Mouse (Mus musculus) brain, embryonic 18.5 days (tissue): ENCODE results near the gene Tnrc6a.

Source experiments
- DNase-seq: peaks from one replicate; pipeline ENCODE4 v3.0.0-alpha.2; 2012; ENCODE audit warnings: low read depth, low spot score

Gene Tnrc6a

DNA sequence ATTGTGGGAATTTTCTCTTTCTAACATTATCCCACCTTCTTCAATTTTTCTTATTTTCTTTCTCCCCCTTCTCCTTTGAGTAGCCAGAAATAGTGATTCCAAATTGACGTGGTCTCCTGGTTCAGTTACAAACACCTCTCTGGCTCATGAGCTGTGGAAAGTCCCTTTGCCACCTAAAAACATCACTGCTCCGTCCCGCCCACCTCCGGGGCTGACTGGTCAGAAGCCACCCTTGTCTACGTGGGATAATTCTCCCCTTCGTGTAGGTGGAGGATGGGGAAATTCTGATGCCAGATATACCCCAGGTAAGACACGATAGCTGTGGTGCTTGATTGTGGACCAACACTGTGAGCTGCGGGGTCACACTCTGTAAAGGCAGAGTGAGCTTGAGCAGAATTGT lies 66.1 kb downstream of the Tnrc6a start:
- no peak for DNase-seq

DNA sequence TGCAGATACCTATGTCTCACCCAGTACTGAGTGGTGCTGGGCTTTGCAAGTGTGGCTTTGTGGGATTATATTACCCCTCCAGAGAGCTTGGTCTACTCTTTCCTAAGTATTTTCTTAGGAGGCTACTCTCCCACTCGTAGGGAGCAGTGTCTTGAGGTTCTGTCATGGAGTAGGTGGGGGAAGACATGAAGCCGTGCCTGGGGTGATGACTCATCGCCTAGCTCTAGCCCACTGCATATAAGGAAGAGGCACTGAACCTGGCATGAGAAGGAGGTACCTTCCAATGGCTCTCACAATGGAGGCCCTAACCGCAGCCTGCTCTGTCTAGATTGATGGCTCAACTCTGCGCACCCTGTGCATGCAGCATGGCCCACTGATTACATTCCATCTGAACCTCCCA lies 68.0 kb downstream of the Tnrc6a start:
- no peak for DNase-seq

DNA sequence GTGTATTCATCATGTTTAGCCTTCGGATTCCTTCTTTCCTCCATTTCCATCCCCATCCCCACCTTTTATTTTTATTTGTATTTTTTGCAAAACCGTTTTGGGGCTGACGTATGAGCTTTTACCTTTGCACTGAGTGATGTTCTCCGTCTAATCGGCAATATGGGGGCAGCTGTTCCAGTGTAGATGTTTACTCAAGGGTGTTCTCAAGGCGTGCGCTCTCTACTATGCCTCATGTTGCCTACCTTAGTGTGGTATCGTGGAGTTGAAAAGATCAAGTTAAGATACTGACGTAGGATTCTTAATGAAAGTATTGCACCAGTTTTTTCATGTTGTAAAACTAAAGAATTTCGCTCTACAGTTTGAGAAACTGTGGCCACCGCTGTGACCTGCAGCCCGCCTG lies 69.5 kb downstream of the Tnrc6a start:
- no peak for DNase-seq

DNA sequence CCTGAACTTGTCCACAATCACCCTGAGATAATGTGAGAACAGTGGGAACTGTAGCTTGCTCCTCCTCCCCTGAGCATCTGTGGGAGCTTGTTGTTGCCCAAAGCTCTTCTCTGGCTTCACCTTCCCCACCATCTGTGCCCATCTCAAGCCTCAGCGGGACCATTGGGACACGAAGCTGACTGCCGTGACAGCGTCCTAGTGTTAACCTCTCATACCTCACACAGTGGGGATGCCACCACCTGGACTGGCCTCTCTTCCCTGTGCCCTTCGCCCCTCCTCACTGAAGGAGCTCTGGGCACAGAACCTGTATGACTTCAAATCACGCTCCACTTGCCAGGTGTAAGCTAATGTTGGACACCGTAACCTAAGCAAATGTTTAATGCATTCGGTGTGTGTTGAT lies 71.0 kb downstream of the Tnrc6a start:
- no peak for DNase-seq

DNA sequence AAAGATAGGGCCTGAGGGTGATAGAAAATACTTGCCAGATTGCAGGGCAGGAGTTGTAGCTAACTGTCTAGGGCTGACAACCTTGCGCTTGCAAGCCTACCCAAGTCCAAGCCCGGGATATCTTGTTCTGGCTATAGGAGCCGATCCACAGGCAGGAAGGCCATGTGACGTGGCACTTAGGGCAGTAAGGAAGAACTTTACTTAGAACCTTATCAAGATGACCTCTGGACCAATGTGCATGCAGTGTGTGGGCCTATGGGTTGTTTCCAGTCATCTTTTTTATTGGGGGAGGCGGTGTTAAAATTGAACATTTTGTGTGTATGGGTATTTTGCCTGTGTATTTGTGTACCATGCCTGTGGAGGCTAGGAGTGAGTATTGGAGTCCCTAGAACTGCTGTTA lies 72.7 kb downstream of the Tnrc6a start:
- DNase-seq = no peak

DNA sequence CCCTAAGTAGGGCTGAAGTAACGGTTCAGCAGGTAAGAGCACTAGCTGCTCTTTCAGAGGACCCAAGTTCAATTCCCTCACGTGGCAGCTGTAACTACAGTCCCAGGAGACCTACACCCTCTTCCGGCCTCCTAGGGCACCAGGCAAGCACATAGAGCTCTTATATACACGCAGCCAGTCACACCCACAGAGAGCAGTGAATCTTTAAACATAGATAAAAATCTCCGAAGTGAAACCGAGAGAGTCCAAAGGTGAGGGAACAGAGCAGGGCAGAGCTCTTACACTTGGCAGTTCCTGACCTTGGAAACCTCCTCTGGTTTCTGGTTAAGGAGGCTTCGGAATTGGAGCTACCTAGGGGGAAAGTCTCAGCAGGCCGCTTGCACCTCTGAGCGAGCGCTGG lies 75.0 kb downstream of the Tnrc6a start:
- DNase-seq = no peak

DNA sequence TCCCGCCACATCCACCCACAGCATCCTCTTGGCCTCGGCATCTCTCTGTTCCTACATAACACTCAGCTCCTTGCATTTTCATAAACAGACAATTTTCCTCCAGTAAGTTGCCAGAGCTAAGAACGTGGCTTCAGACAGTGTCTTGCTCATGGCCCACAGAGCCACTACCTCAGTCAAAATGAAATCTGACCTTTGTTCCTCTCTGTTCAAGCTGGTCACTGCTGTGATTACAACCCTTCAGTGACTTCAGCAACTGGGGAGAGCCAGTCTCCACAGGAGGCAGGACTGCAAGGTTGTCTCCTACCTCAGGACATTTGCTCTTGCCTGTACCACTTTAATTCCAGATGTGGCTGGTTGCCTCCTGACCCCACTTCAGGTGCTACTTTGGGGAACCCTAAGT lies 75.5 kb downstream of the Tnrc6a start:
- no peak for DNase-seq

DNA sequence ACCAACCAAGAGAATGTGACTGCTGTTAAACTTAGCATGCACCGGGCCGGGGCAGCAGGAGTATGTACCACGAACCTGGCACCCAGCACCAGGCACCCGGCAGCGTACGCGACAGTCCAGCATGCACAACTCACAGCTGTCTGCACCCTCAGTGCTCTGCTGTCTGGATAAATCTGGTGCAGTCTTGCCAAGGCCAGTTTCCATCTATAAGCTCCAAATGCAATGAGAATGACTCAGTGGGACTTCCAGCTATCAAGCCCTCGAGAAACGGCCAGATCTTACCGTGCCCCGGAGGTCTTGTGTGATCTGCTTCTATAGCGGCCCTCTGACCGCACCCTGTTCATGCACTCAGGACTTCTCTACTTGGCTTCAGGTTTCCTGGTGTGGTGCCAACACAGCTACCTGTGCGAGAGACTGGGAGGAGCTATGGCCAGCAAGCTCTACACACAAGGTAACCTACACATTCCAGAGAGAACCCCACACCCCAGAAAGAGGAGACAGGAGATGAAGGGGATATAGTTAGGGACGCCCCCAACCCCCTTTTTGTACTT lies 76.0 kb downstream of the Tnrc6a start:
- DNase-seq = no peak

DNA sequence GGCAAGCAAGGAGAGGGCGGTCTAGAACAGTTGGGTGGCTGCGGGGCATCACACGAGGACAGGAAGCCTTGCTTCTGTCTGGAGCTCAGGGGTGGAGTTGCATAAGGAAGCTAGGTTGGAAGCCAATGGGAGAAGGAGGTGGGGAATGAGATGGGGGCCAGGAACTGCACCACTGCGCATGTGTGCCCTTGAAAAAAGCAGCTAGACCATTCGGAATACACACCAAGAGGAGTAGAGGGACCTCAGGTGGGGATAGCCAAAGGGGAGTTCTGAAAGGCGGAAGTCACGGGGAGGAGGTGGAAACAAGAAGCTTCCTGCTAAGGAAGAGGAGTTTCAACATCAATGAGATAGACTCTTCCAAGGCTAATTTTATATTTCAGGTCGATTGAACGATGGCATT lies 77.0 kb downstream of the Tnrc6a start:
- no peak for DNase-seq

DNA sequence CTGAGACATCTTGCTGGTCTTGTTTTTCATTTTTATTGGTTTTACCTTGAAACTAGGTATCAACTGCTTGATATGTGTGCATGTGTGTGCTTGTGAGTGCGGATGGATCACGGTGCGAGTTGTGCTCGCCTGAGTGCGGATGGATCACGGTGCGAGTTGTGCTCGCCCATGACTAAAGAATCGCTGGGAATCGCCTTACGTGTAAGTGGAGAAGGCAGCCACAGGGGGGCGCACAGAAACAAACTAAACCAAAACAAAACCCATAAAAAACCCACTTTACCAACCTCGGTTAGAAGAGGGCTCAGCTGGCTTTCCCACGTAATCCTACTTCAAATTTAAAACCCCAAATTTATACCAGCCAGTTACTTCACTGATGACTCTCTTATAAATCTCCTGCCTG lies 81.6 kb downstream of the Tnrc6a start:
- DNase-seq = no peak

DNA sequence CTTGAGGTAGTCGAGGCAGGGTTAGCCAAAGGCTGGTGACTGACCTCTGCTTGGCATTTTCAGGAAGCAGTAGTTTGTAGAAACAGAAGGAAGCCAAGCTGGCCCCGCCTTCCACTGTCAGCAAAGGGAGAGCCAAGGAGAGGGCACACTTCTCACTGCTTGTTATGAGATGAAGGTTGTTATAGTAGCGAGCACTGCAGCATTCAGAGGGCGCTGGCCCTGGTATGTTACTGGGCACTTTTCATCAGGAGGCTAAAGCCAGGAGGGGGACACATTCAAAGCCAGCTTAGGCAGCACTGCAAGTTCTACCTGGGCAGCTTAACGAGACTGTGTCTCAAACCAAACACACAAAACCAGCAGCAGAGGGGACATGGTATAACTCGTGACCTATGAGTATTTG lies 83.9 kb downstream of the Tnrc6a start:
- DNase-seq = no peak

DNA sequence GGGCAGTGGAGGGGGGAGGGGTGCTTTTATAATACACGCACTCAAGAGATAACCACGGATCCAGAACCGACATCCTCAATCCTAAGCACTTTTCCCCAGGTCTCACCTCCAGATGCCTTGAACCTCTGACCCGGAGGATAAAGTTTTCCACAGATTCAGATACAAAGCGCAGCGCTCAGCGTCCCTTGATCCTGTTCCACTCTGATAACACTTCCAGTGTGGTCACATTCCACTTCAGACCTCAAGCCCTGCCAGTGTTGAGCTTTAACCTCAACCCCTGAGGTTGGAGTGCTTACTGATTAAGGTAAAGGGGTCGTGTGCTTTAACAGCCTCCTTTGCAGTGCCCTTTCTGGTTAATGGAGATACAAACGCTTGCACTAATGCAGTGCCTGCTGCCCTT lies 86.2 kb downstream of the Tnrc6a start:
- DNase-seq = no peak

DNA sequence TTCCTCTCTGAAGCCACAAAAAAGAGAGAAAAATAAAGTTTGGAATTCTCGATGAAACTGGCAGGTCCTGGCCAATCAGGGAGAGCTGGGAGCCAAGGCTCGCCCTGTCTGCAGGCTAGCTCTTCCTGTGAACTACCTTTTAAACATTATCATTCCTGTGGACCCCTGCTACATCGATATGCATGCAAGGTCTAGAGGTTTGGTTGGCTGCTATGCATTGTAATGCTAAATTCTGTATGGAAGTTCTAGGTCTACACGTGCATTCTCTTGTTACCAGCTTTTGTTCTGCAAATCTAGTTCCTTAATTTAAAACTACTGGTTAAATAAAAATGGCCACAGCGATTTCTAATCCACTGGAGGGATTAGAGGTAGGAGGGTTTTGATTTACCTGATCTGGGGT lies 87.8 kb downstream of the Tnrc6a start:
- DNase-seq = no peak

DNA sequence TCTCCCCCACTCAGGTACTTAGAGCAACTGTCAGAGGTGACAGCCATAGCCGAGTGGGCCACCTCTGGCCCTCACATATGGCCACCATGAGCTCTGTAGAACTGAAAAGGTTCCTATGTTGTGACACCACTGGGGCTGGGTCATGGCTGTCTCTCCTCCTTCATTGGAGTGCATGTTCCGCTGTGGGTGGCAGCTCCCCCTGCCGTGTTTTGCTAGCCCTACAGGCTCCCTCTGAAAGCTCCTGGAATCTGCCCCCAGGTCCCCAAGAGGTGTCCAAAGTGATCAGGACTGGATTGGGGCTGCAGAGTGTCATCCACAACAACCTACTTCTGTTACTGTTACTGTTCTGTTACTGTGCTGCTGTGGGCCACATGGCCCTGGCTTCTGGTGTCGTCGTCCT lies 88.6 kb downstream of the Tnrc6a start:
- no peak for DNase-seq

DNA sequence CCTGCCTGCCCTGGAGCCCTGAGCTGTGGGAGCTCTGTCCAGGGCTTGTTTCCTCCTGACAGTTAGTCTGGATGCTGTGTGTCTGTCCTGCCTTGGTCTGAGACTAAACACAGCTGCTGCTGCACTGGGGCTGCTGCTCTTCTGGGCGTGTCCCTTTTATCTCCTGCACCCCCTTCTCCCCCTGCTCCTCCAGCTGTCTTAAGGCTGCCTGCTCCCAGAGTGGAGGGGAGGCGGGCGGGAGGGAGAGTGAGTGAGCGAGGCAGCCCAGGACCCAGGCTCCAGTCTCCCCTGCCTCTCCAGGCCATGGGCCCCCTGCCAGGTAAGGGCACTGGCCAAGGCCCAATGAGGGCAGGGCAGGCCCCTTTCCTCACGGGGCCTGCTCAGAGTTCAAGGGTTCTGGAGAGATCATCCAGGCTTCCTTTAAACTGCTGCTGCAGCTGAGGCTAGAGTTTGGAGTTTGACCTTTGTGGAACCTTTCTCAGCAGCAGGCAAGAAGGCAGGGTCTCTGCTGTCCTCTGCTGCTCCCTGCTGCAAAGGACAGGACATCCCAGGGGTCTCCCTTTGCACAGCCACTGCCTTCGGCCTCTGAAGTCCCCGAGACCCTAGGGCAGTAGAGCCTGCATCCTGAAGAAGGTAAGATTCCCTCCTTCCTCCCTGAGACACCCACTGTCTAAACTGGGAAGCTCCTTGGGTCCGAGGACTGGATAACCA lies 90.8 kb downstream of the Tnrc6a start, which contains the start of gene Slc5a11:
TSS of gene Slc5a11 (plus strand) at position 416 of the 711 bp plus-strand sequence.
- no peak for DNase-seq

DNA sequence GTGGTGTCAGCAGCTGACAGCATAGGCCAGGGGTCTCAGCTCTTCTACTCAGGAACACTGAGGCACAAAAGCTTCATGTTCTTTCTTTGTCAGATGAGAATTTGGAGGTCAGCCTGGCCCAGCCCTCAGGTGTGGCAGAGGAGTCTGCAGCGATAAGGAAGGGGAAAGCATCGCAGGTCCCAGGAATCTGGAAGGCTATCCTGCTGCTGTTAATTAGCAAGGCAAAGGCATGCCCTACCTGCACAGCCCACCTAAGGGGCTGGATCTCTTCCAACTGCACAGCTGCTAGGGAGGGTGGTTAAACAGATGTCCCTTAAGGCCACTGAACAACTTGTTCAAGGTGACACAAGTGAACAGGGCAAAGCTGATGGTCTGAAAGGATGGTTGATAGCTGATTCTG lies 91.5 kb downstream of the Tnrc6a start:
- DNase-seq = no peak

DNA sequence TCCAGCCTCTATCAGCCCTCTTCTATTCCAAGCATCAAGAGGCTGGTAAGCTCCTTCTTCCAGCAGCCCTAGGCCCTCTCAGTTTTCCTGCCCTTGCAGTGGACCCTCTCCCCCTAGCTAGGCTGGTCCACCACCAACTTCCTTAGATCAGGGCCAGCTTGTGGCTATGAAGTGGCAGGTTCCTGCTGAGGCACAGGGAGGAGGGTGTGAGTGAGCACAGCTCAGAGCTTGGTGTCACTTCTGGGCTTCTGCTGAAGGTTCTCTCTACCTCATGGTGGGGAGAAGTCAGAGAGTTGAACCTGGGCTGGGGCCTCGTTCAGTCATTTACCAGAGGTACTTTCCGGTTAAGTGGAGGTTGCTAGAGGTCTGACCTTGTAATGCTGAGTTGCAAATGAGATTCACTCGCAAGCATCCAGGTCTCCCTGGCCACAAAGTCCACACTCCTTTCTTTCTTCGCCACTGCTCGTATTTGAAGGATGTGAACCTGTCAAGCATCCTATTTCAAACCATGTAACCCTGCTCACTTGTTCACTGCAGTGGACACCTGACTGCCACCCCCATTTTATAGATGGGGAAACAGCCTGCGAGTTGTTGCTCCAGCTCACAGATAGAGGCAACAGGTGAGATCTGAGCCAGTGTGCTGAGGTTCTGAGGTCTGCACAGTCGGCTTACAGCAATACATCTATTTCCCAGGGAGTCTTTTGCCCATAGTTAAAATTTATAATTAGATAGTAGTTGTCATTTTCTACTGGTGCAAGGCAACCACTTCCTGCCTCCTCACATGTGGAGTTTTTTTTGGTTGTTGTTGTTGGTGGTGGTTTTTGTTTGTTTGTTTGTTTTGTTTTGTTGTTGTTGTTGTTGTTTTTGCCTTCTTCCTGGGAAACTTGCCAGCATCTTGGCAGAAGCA lies 94.0 kb downstream of the Tnrc6a start:
- no peak for DNase-seq

DNA sequence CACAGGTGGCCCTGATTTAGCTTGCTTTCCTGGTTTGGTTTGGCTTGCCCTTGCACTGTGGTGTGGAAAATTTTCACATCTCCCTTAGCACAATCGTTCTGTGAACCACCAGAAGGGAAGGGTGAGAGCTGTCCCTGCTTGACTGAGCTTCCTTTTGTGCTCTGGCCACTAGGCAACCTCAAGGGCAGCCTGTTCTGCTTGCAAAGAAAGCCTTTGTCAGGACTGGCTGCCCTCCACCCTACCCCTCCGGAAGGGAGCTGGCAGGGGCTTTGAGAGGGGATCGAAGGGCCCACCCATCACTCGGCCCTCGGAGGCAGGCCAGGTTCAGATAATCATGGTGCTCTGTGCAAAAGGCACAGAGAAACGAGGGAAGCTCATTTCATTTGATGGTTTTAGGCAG lies 94.9 kb downstream of the Tnrc6a start:
- no peak for DNase-seq

DNA sequence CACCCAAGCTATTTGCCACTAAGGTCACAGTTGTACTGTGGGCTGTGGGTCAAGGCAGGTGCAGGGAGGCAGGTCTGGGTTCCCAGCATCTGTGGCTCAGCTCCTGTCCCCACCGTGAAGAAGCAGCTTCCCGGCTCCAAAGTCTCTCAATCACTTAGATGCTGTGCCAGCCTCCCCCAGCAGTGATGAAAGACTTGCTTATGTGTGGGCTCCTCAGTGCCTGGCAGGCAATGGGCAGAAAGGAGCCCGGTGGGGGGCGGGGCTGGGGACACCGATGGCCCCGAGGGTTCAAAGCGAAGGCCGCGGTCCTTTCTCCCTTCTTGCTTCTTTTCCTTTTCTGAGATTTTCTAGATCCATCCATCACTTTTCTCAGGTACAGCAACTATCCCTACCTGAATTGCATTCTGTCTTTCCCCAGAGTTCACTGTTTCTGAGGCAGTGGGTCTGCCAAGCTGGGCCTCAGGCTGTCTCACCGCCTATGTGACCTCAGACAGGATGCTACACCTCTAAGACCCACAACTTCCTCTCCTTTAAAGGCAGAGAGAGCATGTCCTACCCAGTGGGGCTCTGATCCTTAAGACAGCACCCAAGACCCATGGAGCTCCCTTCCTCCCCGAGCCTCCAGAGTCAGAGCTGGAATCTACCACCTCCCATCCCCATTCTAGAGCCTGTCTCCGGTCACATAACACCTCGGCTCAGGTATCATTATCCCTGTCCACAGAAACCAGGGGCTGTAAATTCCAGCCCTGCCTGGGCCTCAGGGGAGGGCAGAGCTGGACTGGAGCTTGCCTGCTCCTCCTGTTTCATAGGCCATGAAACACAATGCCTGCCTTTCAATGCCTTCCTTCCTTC lies 96.3 kb downstream of the Tnrc6a start:
- no peak for DNase-seq

DNA sequence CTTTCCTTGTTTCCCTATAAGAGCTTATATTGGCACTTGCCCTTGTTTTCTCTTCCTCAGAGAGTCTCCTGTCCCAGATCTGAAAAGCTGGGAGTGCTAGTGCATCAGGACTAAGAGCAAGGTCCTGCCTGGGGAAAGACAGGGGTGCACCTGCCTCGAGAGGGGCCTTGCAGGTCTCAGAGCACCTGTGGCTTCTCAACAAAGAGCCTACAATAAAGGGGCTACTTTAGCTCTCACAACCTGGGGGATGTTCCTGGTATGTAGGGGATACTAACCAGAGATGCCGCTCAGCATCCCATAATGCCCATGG lies 96.9 kb downstream of the Tnrc6a start:
- DNase-seq = no peak

DNA sequence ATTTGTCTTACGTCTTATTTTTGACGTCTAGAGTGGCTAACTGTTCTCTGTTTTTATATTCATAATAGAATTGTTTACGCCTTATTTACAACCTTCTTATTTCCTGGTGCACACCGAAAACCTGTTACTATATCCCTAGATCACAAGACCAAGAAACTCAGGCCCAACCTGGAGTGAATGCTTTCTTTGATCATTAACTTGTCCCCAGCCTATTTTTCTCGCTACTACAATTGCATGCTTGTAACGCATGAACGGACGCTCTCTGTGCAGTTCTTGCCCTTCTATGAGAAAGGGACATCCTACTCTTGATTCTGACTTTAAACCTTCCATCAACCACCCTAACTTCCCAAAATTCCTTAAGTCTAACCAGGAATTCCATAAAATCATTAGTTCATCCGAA lies 100.4 kb downstream of the Tnrc6a start:
- no peak for DNase-seq

DNA sequence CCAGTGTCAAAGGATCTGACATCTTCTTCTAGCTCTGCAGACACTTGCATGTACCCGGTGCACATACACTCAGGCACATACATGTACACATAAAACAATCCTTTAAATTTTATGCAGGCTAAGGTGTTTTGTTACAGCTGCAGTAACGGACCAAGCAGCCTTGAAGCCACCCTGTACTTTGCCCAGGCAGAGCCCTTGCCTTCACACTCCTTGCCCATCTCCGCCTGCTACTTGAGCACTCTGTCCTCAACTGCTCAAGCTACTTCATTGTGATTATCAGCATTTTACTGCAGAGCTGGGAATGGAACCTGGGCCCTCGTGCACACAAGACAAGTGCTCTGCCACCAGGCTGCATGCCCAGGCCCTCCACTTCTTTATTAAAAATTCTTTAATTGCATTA lies 101.5 kb downstream of the Tnrc6a start:
- no peak for DNase-seq
